Mouse (Mus musculus) forebrain, embryonic 16.5 days (tissue): Measurements from ENCODE around the gene Heyl. TPM values are rescaled to one million over a fixed set of nuclear protein-coding genes. Genes with fewer than 3 reads are reported as not detected.

ENCODE experiments used
- ATAC-seq: fragments of 200-750 bp; cut with Nextera tagmentation; 2 replicates; pipeline ENCODE4 v1.8.0; 2017; ENCODE audit warnings: mild to moderate bottlenecking, moderate library complexity
- H3K27ac ChIP-seq: fragments of 300-500 bp; sonication (generic); 2 replicates; pipeline ENCODE4 v1.5.1; 2014; ENCODE audit warnings: low read length, control low read depth
- H3K27me3 ChIP-seq: fragments of 300-500 bp; sonication (generic); replicated peaks from 2 replicates; pipeline ENCODE4 v1.6.1; 2014; ENCODE audit warnings: low read length; ENCODE audit not compliant: control insufficient read depth, insufficient read depth
- H3K36me3 ChIP-seq: fragments of 300-500 bp; sonication (generic); 2 replicates; pipeline ENCODE4 v1.6.1; 2014; ENCODE audit not compliant: control insufficient read depth, insufficient read depth
- H3K4me1 ChIP-seq: fragments of 300-500 bp; sonication (generic); replicated peaks from 2 replicates; pipeline ENCODE4 v1.6.1; 2014; ENCODE audit warnings: low read length; ENCODE audit not compliant: control insufficient read depth, insufficient read depth
- H3K4me2 ChIP-seq: fragments of 300-500 bp; sonication (generic); 2 replicates; pipeline ENCODE4 v1.6.1; 2014; ENCODE audit warnings: mild to moderate bottlenecking, low read length, control low read depth
- H3K4me3 ChIP-seq: fragments of 300-500 bp; sonication (generic); replicated peaks from 2 replicates; pipeline ENCODE4 v1.5.1; 2014; ENCODE audit warnings: mild to moderate bottlenecking, low read length, control low read depth
- H3K9ac ChIP-seq: fragments of 300-500 bp; sonication (generic); replicated peaks from 2 replicates; pipeline ENCODE4 v1.6.1; 2014; ENCODE audit warnings: low read depth, low read length, control low read depth
- H3K9me3 ChIP-seq: fragments of 300-500 bp; sonication (generic); 2 replicates; pipeline ENCODE4 v1.6.1; 2016; ENCODE audit warnings: low read length; ENCODE audit not compliant: control insufficient read depth
- WGBS: fragments of 180-500 bp; shearing (Covaris S2); extraction: QIAGEN DNeasy Blood & Tissue Kit; methylation state at CpG from one replicate; pipeline ENCODE4 v1.1.7; 2014; 5-methylcytosine and 5-hydroxymethylcytosine counted together
- polyA plus RNA-seq: library from polyadenylated mRNA; unstranded; fragments of >200 nt; fragmentation: Nextera tagmentation; extraction: Ambion mirVana; gene quantifications from 2 replicates; pipeline ENCODE4 v1.2.1, GENCODE M21; 2015

Heyl gene
- polyA plus RNA-seq, 1 experiment from 2014 or later: 4.5 TPM

DNA sequence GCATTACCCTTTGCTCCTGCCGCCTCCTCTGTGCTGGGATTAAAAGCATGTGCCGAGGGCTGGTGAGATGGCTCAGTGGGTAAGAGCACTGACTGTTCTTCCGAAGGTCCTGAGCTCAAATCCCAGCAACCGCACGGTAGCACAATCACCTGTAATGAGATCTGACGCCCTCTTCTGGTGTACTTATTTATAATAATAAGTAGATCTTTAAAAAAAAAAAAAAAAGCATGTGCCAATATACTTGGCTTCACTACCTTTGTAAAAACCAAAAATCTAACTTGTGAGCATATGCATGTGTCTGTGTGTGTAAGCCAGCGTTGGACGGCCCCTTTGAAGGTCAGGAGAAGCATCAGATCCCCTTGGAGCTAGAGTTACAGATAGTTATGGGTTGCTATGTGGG lies 22.4 kb upstream of the Heyl start:
- H3K27me3 ChIP-seq: no peaks in the 10 kb centered on the region
- H3K36me3 ChIP-seq: no peaks in the 10 kb centered on the region
- H3K4me3 ChIP-seq: no peak overlapping the region
- no peak overlapping the region for H3K4me2 ChIP-seq
- no peak for ATAC-seq
- H3K27ac ChIP-seq: no peak overlapping the region
- 0 out of 2 replicates have a peak, but pooled peaks cover 2% of the 10 kb centered on the region for H3K4me1 ChIP-seq
- 57% methylated on average over 8 of the region's 8 CpGs for WGBS
- H3K9ac ChIP-seq: no peak overlapping the region
- no peaks in the 10 kb centered on the region for H3K9me3 ChIP-seq

DNA sequence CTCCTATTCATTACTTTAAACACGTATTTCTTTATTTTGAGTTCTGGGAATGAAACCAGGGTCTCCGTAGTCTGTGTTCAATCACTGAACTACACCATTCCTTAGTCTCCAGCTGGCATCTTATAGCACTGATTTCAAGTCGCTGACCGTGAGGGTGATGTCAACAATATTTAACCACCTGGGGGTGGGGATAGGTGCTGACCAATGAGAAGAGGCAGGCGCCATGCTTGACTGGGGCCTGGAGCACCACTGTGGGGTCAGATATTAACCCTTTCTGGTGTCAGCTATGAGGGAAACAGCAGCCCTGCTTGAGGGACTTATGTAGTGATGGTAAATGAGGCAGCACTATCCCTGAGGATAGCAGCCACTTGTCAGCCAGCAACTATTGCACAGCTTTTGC lies 21.9 kb upstream of the Heyl start:
- H3K27me3 ChIP-seq: no peaks in the 10 kb centered on the region
- no peak overlapping the region for H3K4me2 ChIP-seq
- H3K4me1 ChIP-seq: 0 out of 2 replicates have a peak, but pooled peaks cover 2% of the 10 kb centered on the region
- no peaks in the 10 kb centered on the region for H3K9me3 ChIP-seq
- ATAC-seq: no peak
- no peak overlapping the region for H3K4me3 ChIP-seq
- no peaks in the 10 kb centered on the region for H3K36me3 ChIP-seq
- H3K9ac ChIP-seq: no peak overlapping the region
- 66% methylated on average over 5 of the region's 5 CpGs for WGBS
- no peak overlapping the region for H3K27ac ChIP-seq

DNA sequence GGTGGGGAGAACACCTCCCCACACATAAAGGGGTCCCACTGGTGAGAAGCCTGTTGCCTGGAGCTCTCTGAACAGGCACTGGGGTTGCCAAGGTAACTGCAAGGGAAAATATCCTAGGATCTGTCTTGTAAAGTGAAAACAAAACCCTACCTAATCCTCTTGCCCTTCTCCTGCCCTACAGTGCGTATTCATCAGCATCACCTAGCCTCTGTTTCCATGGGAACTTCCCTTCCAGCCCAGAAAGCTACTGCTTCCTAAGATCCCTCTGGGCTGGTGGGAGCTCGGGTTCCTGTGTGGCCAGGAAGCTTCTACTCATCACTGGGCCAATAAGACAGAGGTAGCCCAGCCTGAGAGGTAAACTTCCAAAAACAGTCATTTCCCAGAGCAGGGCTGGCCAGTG lies 21.0 kb upstream of the Heyl start:
- no peak overlapping the region for H3K4me3 ChIP-seq
- H3K9me3 ChIP-seq: no peaks in the 10 kb centered on the region
- H3K4me2 ChIP-seq: no peak overlapping the region
- ATAC-seq: 0 out of 2 replicates have a peak, but pooled peaks have one; percentile 21
- no peak overlapping the region for H3K27ac ChIP-seq
- no peaks in the 10 kb centered on the region for H3K36me3 ChIP-seq
- H3K9ac ChIP-seq: no peak overlapping the region
- WGBS: 42% methylated on average over 2 of the region's 2 CpGs
- 0 out of 2 replicates have a peak, but pooled peaks cover 2% of the 10 kb centered on the region for H3K4me1 ChIP-seq
- no peaks in the 10 kb centered on the region for H3K27me3 ChIP-seq

DNA sequence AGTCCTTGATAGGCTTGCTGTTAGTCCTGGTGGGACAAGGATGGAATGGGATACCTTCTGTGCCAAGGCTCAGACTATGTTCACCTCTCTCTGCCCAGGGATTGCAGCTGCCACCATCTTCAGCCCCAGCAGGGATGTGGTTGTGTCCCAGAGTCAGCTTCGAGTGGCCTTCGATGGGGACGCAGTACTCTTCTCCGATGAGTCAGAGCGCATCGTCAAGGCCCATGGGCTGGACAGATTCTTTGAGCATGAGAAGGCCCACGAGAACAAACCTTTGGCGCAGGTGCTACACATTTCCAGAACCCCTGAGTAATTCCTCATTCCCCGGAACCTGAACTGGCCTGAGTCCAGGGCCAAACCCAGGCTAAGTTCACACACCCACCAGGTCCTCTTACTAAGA lies 19.4 kb upstream of the Heyl start:
- H3K9me3 ChIP-seq: no peaks in the 10 kb centered on the region
- no peak for ATAC-seq
- no peak overlapping the region for H3K9ac ChIP-seq
- H3K4me2 ChIP-seq: no peak overlapping the region
- H3K27me3 ChIP-seq: no peaks in the 10 kb centered on the region
- H3K36me3 ChIP-seq: no peaks in the 10 kb centered on the region
- H3K27ac ChIP-seq: no peak overlapping the region
- H3K4me1 ChIP-seq: 0 out of 2 replicates have a peak, but pooled peaks cover 2% of the 10 kb centered on the region
- WGBS: 94% methylated on average over 9 of the region's 9 CpGs
- no peak overlapping the region for H3K4me3 ChIP-seq

DNA sequence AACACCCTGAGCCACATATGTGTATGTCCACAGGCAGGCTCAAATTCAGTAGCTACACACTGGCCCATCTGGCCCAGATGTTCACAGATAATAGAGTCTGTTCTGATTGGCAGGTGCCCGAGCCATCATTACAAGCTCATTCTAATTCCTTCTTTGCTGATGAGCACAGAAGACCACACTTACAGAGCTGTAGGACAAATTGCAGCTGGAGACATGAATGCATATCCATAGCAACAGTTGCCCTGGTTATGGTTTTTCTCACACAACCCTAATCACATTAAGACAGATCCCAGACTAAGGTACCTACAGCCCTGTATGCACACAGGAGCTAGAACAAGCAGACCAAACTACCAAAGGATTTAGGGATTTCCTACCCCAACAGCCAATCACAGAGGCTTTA lies 18.0 kb upstream of the Heyl start:
- peak; percentile 72 for ATAC-seq
- WGBS: 62% methylated on average over 1 of the region's 1 CpGs

DNA sequence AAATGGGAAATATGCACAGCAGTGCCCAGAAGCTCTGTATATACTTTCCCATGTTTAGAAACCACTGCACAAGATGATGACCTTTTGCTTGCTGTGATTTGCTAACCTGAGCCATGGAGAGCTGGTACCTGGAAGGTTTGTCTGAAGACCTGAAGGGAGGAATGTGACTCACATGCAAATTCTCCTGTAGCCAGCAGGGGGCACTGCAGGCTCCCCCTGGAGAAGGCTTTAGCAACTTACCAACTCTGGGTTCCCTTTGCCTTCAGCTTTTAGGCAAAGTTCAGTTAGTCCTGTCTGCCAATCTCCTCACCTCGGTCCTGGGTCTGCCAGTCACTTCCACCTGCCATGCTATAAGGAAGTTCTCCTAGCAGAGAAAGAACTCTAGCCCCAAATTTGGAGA lies 16.6 kb upstream of the Heyl start:
- WGBS: 14% methylated on average over 1 of the region's 1 CpGs
- no peak for ATAC-seq

More for the DNA sequence above, 18.0 kb upstream of the Heyl start:
- Histone ChIP-seq H3K9ac (no peak overlapping the region), H3K4me3 (no peak overlapping the region), H3K36me3 (no peaks in the 10 kb centered on the region), H3K4me1 (0 out of 2 replicates have a peak, but pooled peaks cover 2% of the 10 kb centered on the region), H3K4me2 (no peak overlapping the region), H3K9me3 (no peaks in the 10 kb centered on the region), H3K27ac (peak overlapping the region; percentile 42; the same call in 1 of the 2 replicates), H3K27me3 (no peaks in the 10 kb centered on the region)

DNA sequence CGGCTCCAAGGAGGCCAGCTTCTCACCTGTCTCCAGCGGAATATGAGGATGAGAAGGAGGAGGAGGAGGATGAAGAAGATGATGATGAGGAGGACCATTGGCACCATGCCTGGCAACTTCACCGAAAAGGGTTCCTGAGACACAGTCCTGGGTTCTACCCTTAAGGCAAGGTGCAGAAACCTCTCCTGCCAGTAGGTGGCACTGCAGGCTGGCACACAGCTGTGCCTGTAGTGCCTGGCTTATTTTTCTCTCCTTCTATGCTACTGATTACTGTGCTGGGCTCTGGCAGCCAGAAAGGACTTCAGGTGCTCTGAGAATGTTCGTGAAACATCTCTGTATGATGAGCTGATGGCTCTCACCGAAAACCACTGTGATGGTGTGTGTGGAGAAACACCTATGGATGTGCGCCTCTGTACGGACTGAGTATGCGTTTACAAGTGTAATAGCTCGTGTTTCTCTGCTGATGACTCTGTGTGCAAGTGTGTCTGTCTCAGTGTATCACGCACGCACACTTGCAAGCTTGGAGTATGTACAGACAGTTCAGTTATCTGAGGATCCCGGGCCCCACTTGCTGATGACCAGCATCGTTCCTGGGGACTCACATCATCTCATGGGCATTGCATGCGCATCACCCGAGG lies 13.5 kb upstream of the Heyl start:
- H3K4me3 ChIP-seq: no peak overlapping the region
- WGBS: 72% methylated on average over 15 of the region's 15 CpGs
- no peaks in the 10 kb centered on the region for H3K9me3 ChIP-seq
- no peak overlapping the region for H3K9ac ChIP-seq
- peak; percentile 85 for ATAC-seq
- 0 out of 2 replicates have a peak, but pooled peaks cover 2% of the 10 kb centered on the region for H3K4me1 ChIP-seq
- H3K4me2 ChIP-seq: no peak overlapping the region
- H3K36me3 ChIP-seq: no peaks in the 10 kb centered on the region
- no peak overlapping the region for H3K27ac ChIP-seq
- no peaks in the 10 kb centered on the region for H3K27me3 ChIP-seq

More for the DNA sequence above, 16.6 kb upstream of the Heyl start:
- H3K9ac ChIP-seq: no peak overlapping the region
- H3K27me3 ChIP-seq: no peaks in the 10 kb centered on the region
- H3K4me3 ChIP-seq: no peak overlapping the region
- no peak overlapping the region for H3K4me2 ChIP-seq
- no peaks in the 10 kb centered on the region for H3K36me3 ChIP-seq
- H3K4me1 ChIP-seq: 0 out of 2 replicates have a peak, but pooled peaks cover 2% of the 10 kb centered on the region
- no peaks in the 10 kb centered on the region for H3K9me3 ChIP-seq
- no peak overlapping the region for H3K27ac ChIP-seq

DNA sequence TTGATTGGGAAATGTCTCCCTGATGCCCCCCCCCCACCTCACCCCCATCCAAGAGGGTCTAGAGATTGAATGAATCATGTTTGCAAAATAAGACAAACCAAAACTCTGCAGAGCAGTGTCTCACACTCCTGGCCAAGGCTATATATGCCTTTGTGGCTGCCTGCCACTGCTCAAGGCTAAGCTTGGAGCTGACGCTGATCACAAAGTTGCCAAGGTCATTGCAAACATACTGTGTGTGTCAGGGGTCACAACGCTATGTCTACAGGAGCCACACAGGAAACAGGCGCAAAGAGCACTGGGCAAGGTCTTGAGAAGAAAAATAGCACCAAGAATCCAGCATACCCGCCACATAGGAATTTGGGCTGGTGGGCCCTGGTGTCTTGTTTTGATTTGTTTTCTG lies 12.7 kb upstream of the Heyl start:
- H3K36me3 ChIP-seq: no peaks in the 10 kb centered on the region
- no peak for ATAC-seq
- H3K4me2 ChIP-seq: no peak overlapping the region
- H3K4me1 ChIP-seq: no peaks in the 10 kb centered on the region
- no peak overlapping the region for H3K4me3 ChIP-seq
- no peak overlapping the region for H3K27ac ChIP-seq
- H3K9ac ChIP-seq: no peak overlapping the region
- no peaks in the 10 kb centered on the region for H3K9me3 ChIP-seq
- 89% methylated on average over 4 of the region's 4 CpGs for WGBS
- H3K27me3 ChIP-seq: no peaks in the 10 kb centered on the region

DNA sequence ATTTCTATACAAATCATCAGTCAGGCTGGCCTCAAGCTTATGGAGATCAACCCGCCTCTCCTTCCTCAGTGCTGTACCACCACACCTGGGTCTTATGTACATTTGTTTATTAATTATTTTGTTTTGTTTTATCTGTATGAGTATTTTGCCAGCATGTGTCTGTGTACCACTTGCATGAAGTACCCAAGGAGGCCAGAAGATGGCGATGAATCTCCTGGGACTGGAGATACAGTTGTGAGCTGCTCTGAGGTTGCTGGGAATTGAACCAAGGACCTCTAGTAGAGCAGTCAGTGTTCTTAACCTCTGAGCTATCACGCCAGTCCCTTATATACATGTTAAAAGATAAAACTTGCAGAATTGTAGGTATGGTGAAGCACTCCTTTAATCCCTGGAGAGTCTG lies 10.0 kb upstream of the Heyl start:
- Histone ChIP-seq H3K9ac (no peak overlapping the region), H3K4me1 (no peaks in the 10 kb centered on the region), H3K4me3 (no peak overlapping the region), H3K27me3 (no peaks in the 10 kb centered on the region), H3K27ac (no peak overlapping the region), H3K4me2 (no peak overlapping the region), H3K9me3 (no peaks in the 10 kb centered on the region), H3K36me3 (no peaks in the 10 kb centered on the region)
- no peak for ATAC-seq
- WGBS: 43% methylated on average over 3 of the region's 3 CpGs
